Mouse (Mus musculus) liver, embryonic 16.5 days (tissue): ENCODE results near the gene Sgcd. TPM values are rescaled to one million over a fixed set of nuclear protein-coding genes. Genes with fewer than 3 reads are reported as not detected.

Source experiments
- ATAC-seq: fragments of 200-750 bp; cut with Nextera tagmentation; 2 replicates; pipeline ENCODE4 v1.8.0; 2017; ENCODE audit warnings: low read depth, mild to moderate bottlenecking, moderate number of reproducible peaks, moderate library complexity
- H3K27ac ChIP-seq: fragments of 300-500 bp; sonication (generic); 2 replicates; pipeline ENCODE4 v1.5.1; 2014; ENCODE audit warnings: mild to moderate bottlenecking, low read length
- H3K27me3 ChIP-seq: fragments of 300-500 bp; sonication (generic); 2 replicates; pipeline ENCODE4 v1.6.1; 2014; ENCODE audit warnings: low read depth, low read length, mixed read lengths; ENCODE audit not compliant: control insufficient read depth, insufficient read depth
- H3K36me3 ChIP-seq: fragments of 300-500 bp; sonication (generic); 2 replicates; pipeline ENCODE4 v1.6.1; 2014; ENCODE audit warnings: mild to moderate bottlenecking; ENCODE audit not compliant: control insufficient read depth, insufficient read depth
- H3K4me1 ChIP-seq: fragments of 300-500 bp; sonication (generic); 2 replicates; pipeline ENCODE4 v1.6.1; 2014; ENCODE audit warnings: low read depth, low read length, mixed read lengths; ENCODE audit not compliant: control insufficient read depth
- H3K4me2 ChIP-seq: fragments of 300-500 bp; sonication (generic); 2 replicates; pipeline ENCODE4 v1.6.1; 2014; ENCODE audit warnings: low read depth, low read length, mixed read lengths
- H3K4me3 ChIP-seq: fragments of 300-500 bp; sonication (generic); 2 replicates; pipeline ENCODE4 v1.5.1; 2014; ENCODE audit warnings: low read depth, mild to moderate bottlenecking, low read length
- H3K9ac ChIP-seq: fragments of 300-500 bp; sonication (generic); 2 replicates; pipeline ENCODE4 v1.6.1; 2014; ENCODE audit warnings: low read depth, low read length
- H3K9me3 ChIP-seq: fragments of 300-500 bp; sonication (generic); replicated peaks from 2 replicates; pipeline ENCODE4 v1.6.1; 2016; ENCODE audit warnings: low read length; ENCODE audit not compliant: control insufficient read depth
- WGBS: fragments of 180-500 bp; shearing (Covaris S2); extraction: QIAGEN DNeasy Blood & Tissue Kit; methylation state at CpG from one replicate; pipeline ENCODE4 v1.1.7; 2014; ENCODE audit not compliant: insufficient replicate concordance; 5-methylcytosine and 5-hydroxymethylcytosine counted together
- polyA plus RNA-seq: library from polyadenylated mRNA; unstranded; fragments of >200 nt; fragmentation: Nextera tagmentation; extraction: Ambion mirVana; gene quantifications from 2 replicates; pipeline ENCODE4 v1.2.1, GENCODE M21; 2015

The Sgcd gene
- polyA plus RNA-seq, 1 experiment from 2014 or later: 0.12 TPM

GRCm38 (mm10) chr11:47742806-47743205 is 246.0 kb downstream of the Sgcd start:
- WGBS: 46% methylated on average over 2 of the region's 2 CpGs
- H3K4me1 ChIP-seq: no peaks in the 10 kb centered on the region

DNA sequence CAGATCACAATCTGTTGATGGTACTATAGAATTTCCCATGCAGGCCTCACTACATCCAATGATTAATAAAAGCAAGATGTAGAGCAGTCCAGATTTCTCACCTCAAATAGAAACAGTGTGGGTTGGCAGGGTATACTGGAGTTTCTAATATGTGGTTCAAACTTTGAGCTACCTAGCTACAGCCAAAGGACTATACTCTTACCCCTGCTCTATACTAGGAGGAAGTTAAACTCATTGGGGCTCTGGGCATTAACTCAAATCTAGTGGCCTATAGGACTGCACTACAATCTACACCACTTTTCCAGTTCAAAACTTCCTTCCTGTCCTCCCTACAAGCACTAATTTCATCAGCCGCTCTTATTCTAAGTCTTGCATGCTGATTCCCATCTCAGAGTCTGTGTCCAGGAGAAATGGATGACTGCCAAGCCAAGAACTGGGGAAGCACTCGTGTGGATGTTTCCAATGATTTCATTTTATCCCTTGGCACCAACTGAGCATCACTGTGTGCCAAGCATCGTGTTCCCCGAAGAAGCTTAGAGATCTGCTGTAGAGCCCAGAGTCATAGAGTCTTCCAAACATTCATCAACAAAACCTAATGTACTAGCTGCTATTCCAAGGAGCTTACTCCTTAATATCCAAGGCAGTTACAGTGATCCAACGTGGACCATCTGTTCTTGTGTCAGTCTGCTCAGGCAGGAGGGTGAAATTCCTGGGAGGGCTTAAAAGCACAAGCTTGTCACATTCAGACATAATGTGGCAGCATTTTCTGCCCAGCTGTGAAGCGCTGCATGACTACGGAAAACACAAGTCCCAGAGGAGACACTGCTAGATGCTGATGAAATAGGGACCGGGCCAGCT is 283.6 kb downstream of the Sgcd start:
- no peak for ATAC-seq
- no peak overlapping the region for H3K4me3 ChIP-seq
- 62% methylated on average over 8 of the region's 8 CpGs for WGBS

More at GRCm38 (mm10) chr11:47742806-47743205, 246.0 kb downstream of the Sgcd start:
- Histone ChIP-seq H3K4me2 (no peak overlapping the region), H3K27ac (no peak overlapping the region), H3K27me3 (no peaks in the 10 kb centered on the region), H3K36me3 (no peaks in the 10 kb centered on the region), H3K4me3 (no peak overlapping the region), H3K9me3 (no peaks in the 10 kb centered on the region), H3K9ac (no peak overlapping the region)
- no peak for ATAC-seq

DNA sequence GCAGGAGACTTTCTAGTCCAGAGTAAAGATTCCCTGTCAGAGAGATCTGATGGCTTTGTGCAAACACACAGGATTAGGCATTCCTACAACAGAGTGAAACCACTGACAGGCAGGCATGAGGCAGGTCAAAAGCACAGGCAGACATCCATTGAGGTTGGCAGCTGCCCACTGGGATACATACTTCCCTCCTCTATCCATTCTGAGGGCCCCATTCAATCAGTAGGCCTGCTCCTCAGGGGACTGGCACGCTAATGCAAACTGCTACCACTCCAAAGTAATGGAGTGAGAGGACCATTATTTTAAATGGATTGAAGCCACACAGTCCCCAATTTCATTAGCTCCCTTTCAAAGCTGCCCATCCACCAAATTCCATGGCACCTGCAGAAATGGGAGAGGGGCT is 293.2 kb downstream of the Sgcd start:
- Histone ChIP-seq H3K27ac (no peak overlapping the region), H3K4me2 (no peak overlapping the region), H3K4me1 (no peaks in the 10 kb centered on the region), H3K36me3 (no peaks in the 10 kb centered on the region), H3K4me3 (no peak overlapping the region), H3K9me3 (no peaks in the 10 kb centered on the region), H3K27me3 (no peaks in the 10 kb centered on the region), H3K9ac (no peak overlapping the region)
- WGBS: 54% methylated on average over 1 of the region's 1 CpGs
- no peak for ATAC-seq

More for the DNA sequence above, 283.6 kb downstream of the Sgcd start:
- H3K27me3 ChIP-seq: no peaks in the 10 kb centered on the region
- H3K9ac ChIP-seq: no peak overlapping the region
- H3K4me2 ChIP-seq: no peak overlapping the region
- H3K9me3 ChIP-seq: no peaks in the 10 kb centered on the region
- no peak overlapping the region for H3K27ac ChIP-seq
- H3K36me3 ChIP-seq: no peaks in the 10 kb centered on the region
- H3K4me1 ChIP-seq: no peaks in the 10 kb centered on the region

DNA sequence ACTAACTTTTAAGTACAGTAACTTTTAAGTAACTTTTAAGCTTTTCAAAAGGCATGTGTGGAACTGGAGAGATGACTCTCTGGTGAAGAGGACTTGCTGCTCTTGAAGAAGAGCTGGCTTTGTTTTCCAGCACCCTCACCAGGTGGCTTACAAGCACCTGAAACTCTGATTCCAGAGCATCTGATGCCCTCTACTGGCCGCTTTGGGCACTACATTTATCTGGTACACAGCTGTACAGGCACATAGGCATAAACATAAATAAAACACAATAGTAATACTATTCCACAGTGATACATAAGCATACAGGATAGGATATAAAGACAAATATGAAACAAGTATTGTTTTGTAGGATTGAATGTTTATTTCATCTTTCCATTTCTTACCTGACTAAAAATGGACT is 330.6 kb downstream of the Sgcd start:
- H3K4me3 ChIP-seq: no peak overlapping the region
- no peak overlapping the region for H3K9ac ChIP-seq
- WGBS: 0% methylated on average over 1 of the region's 1 CpGs
- H3K27ac ChIP-seq: no peak overlapping the region
- no peaks in the 10 kb centered on the region for H3K36me3 ChIP-seq
- H3K9me3 ChIP-seq: no peaks in the 10 kb centered on the region
- H3K27me3 ChIP-seq: no peaks in the 10 kb centered on the region
- no peak for ATAC-seq
- H3K4me1 ChIP-seq: no peaks in the 10 kb centered on the region
- no peak overlapping the region for H3K4me2 ChIP-seq

GRCm38 (mm10) chr11:47645911-47646310 is 342.9 kb downstream of the Sgcd start:
- Histone ChIP-seq H3K4me2 (no peak overlapping the region), H3K36me3 (no peaks in the 10 kb centered on the region), H3K27me3 (no peaks in the 10 kb centered on the region), H3K9me3 (no peaks in the 10 kb centered on the region; the same call in 1 of the 2 replicates), H3K27ac (no peak overlapping the region), H3K4me3 (no peak overlapping the region), H3K9ac (no peak overlapping the region), H3K4me1 (no peaks in the 10 kb centered on the region)
- no peak for ATAC-seq

- Histone ChIP-seq H3K9me3 (no peaks in the 10 kb centered on the region), H3K4me3 (no peak overlapping the region), H3K27ac (no peak overlapping the region), H3K27me3 (no peaks in the 10 kb centered on the region), H3K4me1 (no peaks in the 10 kb centered on the region), H3K36me3 (no peaks in the 10 kb centered on the region), H3K4me2 (no peak overlapping the region), H3K9ac (no peak overlapping the region)
- no peak for ATAC-seq
- 29% methylated on average over 2 of the region's 2 CpGs for WGBS
These were observed 347.1 kb downstream of the Sgcd start for GRCm38 (mm10) chr11:47641567-47642259.

DNA sequence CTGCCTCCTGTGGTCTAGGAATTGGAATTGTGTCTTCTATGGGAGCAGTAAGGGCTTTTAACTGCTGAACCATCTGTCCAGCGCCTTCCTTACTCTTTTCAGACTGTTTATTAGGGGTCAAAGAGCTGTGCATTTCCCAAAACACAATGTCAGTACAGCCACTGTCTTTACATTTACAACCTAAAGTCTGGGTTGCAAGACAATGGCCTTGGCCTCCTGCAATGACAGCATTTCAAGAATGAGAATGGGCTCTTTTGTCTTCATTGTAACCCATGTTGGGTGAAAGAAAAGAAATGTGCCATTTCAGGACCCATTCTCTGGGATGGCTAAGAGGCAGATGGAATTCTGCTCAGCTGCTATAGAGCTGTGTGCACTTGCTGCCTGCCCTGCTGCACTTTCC is 348.2 kb downstream of the Sgcd start:
- Histone ChIP-seq H3K4me2 (no peak overlapping the region), H3K36me3 (no peaks in the 10 kb centered on the region), H3K4me3 (no peak overlapping the region), H3K27me3 (no peaks in the 10 kb centered on the region), H3K9me3 (no peaks in the 10 kb centered on the region), H3K27ac (no peak overlapping the region), H3K9ac (no peak overlapping the region), H3K4me1 (no peaks in the 10 kb centered on the region)
- no peak for ATAC-seq
- WGBS: 33% methylated on average over 1 of the region's 1 CpGs

- Histone ChIP-seq H3K4me1 (no peaks in the 10 kb centered on the region), H3K9me3 (no peaks in the 10 kb centered on the region), H3K27me3 (no peaks in the 10 kb centered on the region), H3K9ac (no peak overlapping the region), H3K4me2 (no peak overlapping the region), H3K4me3 (no peak overlapping the region), H3K27ac (no peak overlapping the region), H3K36me3 (no peaks in the 10 kb centered on the region)
- ATAC-seq: no peak
- 64% methylated on average over 2 of the region's 2 CpGs for WGBS
These were observed 358.6 kb downstream of the Sgcd start for GRCm38 (mm10) chr11:47630186-47630585.

- no peak overlapping the region for H3K9ac ChIP-seq
- H3K4me1 ChIP-seq: no peaks in the 10 kb centered on the region
- no peaks in the 10 kb centered on the region for H3K27me3 ChIP-seq
- no peaks in the 10 kb centered on the region for H3K9me3 ChIP-seq
- no peak overlapping the region for H3K27ac ChIP-seq
- no peak for ATAC-seq
- no peak overlapping the region for H3K4me3 ChIP-seq
- H3K4me2 ChIP-seq: no peak overlapping the region
- 57% methylated on average over 4 of the region's 4 CpGs for WGBS
- H3K36me3 ChIP-seq: no peaks in the 10 kb centered on the region
These were observed 378.9 kb downstream of the Sgcd start for GRCm38 (mm10) chr11:47609892-47610291.
